Mouse (Mus musculus) lung, adult 2 months (tissue): Measurements from ENCODE around the gene Narf.

Experiments used
- CTCF ChIP-seq: fragments of 200-500 bp; IDR thresholded peaks from 2 replicates; pipeline ENCODE4 v1.5.1; 2011; ENCODE audit warnings: mild to moderate bottlenecking, low read length, control low read depth; ENCODE audit not compliant: insufficient read depth
- POLR2A ChIP-seq: fragments of 200-500 bp; IDR thresholded peaks from 2 replicates; pipeline ENCODE4 v1.6.1; 2011; ENCODE audit warnings: low read depth, mild to moderate bottlenecking, control low read depth, low read length, borderline replicate concordance; ENCODE audit errors: extremely low read depth

DNA sequence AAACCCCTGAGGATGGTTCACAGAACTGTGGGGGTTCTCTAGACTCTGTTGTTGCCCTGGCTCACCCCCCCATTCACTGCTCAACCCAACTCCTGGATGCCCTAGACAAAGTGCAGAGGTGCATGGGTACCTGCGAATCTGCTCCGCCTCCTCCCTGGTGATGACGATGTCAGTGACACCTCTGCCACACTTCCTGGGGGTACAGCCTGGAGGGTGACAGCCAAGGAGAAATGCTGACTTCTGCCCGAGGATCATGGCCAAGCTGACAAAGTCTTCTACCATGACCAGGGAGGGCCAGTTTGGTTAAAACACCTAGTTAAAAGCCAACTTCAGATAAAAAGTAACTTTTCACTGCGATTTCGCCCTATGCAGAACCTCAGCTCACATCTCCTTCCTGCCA lies 36.3 kb upstream of the Narf start:
- TF ChIP-seq POLR2A (no peak), CTCF (no peak)
